Mouse (Mus musculus) neural tube, embryonic 14.5 days (tissue): Measurements from ENCODE around the gene Krt35. TPM values are rescaled to one million over a fixed set of nuclear protein-coding genes. Genes with fewer than 3 reads are reported as not detected.

ENCODE experiments used
- ATAC-seq: fragments of 200-750 bp; cut with Nextera tagmentation; 2 replicates; pipeline ENCODE4 v1.8.0; 2017; ENCODE audit warnings: low read depth, mild to moderate bottlenecking, moderate TSS enrichment, moderate library complexity
- H3K27ac ChIP-seq: fragments of 300-500 bp; sonication (generic); 2 replicates; pipeline ENCODE4 v1.5.1; 2014; ENCODE audit warnings: low read depth, mild to moderate bottlenecking, control low read depth, low read length, moderate library complexity, mixed read lengths
- H3K27me3 ChIP-seq: fragments of 300-500 bp; sonication (generic); 2 replicates; pipeline ENCODE4 v1.6.1; 2014; ENCODE audit warnings: low read length; ENCODE audit not compliant: control insufficient read depth, insufficient read depth
- H3K36me3 ChIP-seq: fragments of 300-500 bp; sonication (generic); 2 replicates; pipeline ENCODE4 v1.6.1; 2014; ENCODE audit warnings: low read length, mixed read lengths; ENCODE audit not compliant: control insufficient read depth, insufficient read depth
- H3K4me1 ChIP-seq: fragments of 300-500 bp; sonication (generic); 2 replicates; pipeline ENCODE4 v1.6.1; 2014; ENCODE audit warnings: low read length; ENCODE audit not compliant: control insufficient read depth, insufficient read depth
- H3K4me2 ChIP-seq: fragments of 300-500 bp; sonication (generic); 2 replicates; pipeline ENCODE4 v1.6.1; 2014; ENCODE audit warnings: mild to moderate bottlenecking, low read depth, low read length, control low read depth
- H3K4me3 ChIP-seq: fragments of 300-500 bp; sonication (generic); 2 replicates; pipeline ENCODE4 v1.5.1; 2014; ENCODE audit warnings: low read depth, low read length, control low read depth, mixed read lengths
- H3K9ac ChIP-seq: fragments of 300-500 bp; sonication (generic); replicated peaks from 2 replicates; pipeline ENCODE4 v1.6.1; 2014; ENCODE audit warnings: low read depth, mild to moderate bottlenecking, control low read depth, low read length, mixed read lengths
- H3K9me3 ChIP-seq: fragments of 300-500 bp; sonication (generic); 2 replicates; pipeline ENCODE4 v1.6.1; 2016; ENCODE audit warnings: low read length; ENCODE audit not compliant: control insufficient read depth
- WGBS: fragments of 180-500 bp; shearing (Covaris S2); extraction: QIAGEN DNeasy Blood & Tissue Kit; methylation state at CpG from one replicate; pipeline ENCODE4 v1.1.7; 2014; 5-methylcytosine and 5-hydroxymethylcytosine counted together
- polyA plus RNA-seq: library from polyadenylated mRNA; unstranded; fragments of >200 nt; fragmentation: Nextera tagmentation; extraction: Ambion mirVana; gene quantifications from 2 replicates; pipeline ENCODE4 v1.2.1, GENCODE M21; 2014

Gene Krt35
- polyA plus RNA-seq, 1 experiment from 2014 or later, result not detected

GRCm38 (mm10) chr11:100046303-100046866, 49.7 kb downstream of the Krt35 start:
- Histone ChIP-seq H3K27me3 (no peaks in the 10 kb centered on the region), H3K4me3 (no peak overlapping the region), H3K36me3 (no peaks in the 10 kb centered on the region), H3K4me1 (no peaks in the 10 kb centered on the region), H3K27ac (no peak overlapping the region), H3K9ac (no peak overlapping the region), H3K9me3 (no peaks in the 10 kb centered on the region), H3K4me2 (no peak overlapping the region)
- ATAC-seq, result no peak
- WGBS, result 81% methylated on average over 6 of the region's 6 CpGs

Other genes with a start within 250 kb of the Krt35 start
- gene Krtap4-16, start 244.6 kb downstream of the Krt35 start, polyA plus RNA-seq, result not detected in 2 replicates
- not detected in 2 replicates for gene Gm11568, start 238.3 kb downstream of the Krt35 start, polyA plus RNA-seq
- not detected in 2 replicates for gene Gm11559, start 231.8 kb downstream of the Krt35 start, polyA plus RNA-seq
- not detected in 2 replicates for gene Krtap9-1, start 222.9 kb downstream of the Krt35 start, polyA plus RNA-seq
- not detected in 2 replicates for gene Gm11567, start 217.1 kb downstream of the Krt35 start, polyA plus RNA-seq
- not detected in 2 replicates for gene Krtap31-1, start 188.3 kb downstream of the Krt35 start, polyA plus RNA-seq
- not detected in 2 replicates for gene Gm11565, start 181.5 kb downstream of the Krt35 start, polyA plus RNA-seq
- not detected in 2 replicates for gene Krtap31-2, start 159.9 kb downstream of the Krt35 start, polyA plus RNA-seq
- not detected in 2 replicates for gene Krtap9-5, start 147.8 kb downstream of the Krt35 start, polyA plus RNA-seq
- gene Krtap29-1, start 117.2 kb downstream of the Krt35 start, polyA plus RNA-seq, result not detected in 2 replicates
- 0.24 TPM in 1 of 2 replicates, not detected in the other for gene Krtap16-1, start 109.6 kb downstream of the Krt35 start, polyA plus RNA-seq
- 0.56 and 0.86 TPM in 2 replicates for gene Krtap17-1, start 102.2 kb downstream of the Krt35 start, polyA plus RNA-seq
- not detected in 2 replicates for gene Krt33a, start 80.0 kb downstream of the Krt35 start, polyA plus RNA-seq
- gene Krt33b, start 66.4 kb downstream of the Krt35 start, polyA plus RNA-seq, result not detected in 2 replicates
- gene Krt34, start 54.7 kb downstream of the Krt35 start, polyA plus RNA-seq, result not detected in 2 replicates
- gene Krt31, start 45.7 kb downstream of the Krt35 start, polyA plus RNA-seq, result not detected in 2 replicates
- gene Krt32, start 8.0 kb downstream of the Krt35 start, polyA plus RNA-seq, result not detected in 2 replicates
- gene Krt36, start 9.4 kb upstream of the Krt35 start, polyA plus RNA-seq, result not detected in 2 replicates
- not detected in 2 replicates for gene Krt13, start 25.3 kb upstream of the Krt35 start, polyA plus RNA-seq
- gene Krt15, start 39.7 kb upstream of the Krt35 start, polyA plus RNA-seq, result not detected in 2 replicates
- gene Krt19, start 52.4 kb upstream of the Krt35 start, polyA plus RNA-seq, result 0.46 and 0.51 TPM in 2 replicates
- gene Krt9, start 97.0 kb upstream of the Krt35 start, polyA plus RNA-seq, result 0.08 TPM in 1 of 2 replicates, not detected in the other
- 0.36 and 0.40 TPM in 2 replicates for gene Krt14, start 111.3 kb upstream of the Krt35 start, polyA plus RNA-seq
- gene Krt16, start 152.7 kb upstream of the Krt35 start, polyA plus RNA-seq, result not detected in 2 replicates
- gene Krt17, start 164.8 kb upstream of the Krt35 start, polyA plus RNA-seq, result 0.22 TPM in 1 of 2 replicates, not detected in the other
- not detected in 2 replicates for gene Krt42, start 173.6 kb upstream of the Krt35 start, polyA plus RNA-seq
- 1,262 and 1,333 TPM in 2 replicates for gene Eif1, start 223.6 kb upstream of the Krt35 start, polyA plus RNA-seq
- gene Gast, start 238.2 kb upstream of the Krt35 start, polyA plus RNA-seq, result not detected in 2 replicates